Mouse (Mus musculus) gastrocnemius, adult 2 months (tissue): Measurements from ENCODE around the gene Agfg2. TPM values are rescaled to one million over a fixed set of nuclear protein-coding genes. Genes with fewer than 3 reads are reported as not detected.
A peak's percentile ranks its signal among the peaks of the same experiment; 100 is the strongest.

Experiments
- DNase-seq: peaks from one replicate; pipeline ENCODE4 v3.0.0; 2022
- H3K27ac ChIP-seq: fragments of 200-600 bp; 2 replicates; pipeline ENCODE4 v1.8.1; 2022; ENCODE audit warnings: mild to moderate bottlenecking
- H3K4me3 ChIP-seq: fragments of 200-600 bp; 2 replicates; pipeline ENCODE4 v1.8.1; 2022; ENCODE audit warnings: mild to moderate bottlenecking, moderate library complexity
- CTCF ChIP-seq: fragments of 200-600 bp; IDR thresholded peaks from 2 replicates; pipeline ENCODE4 v1.8.1; 2022; ENCODE audit warnings: antibody characterized with exemption, mild to moderate bottlenecking, moderate library complexity
- intact Hi-C: fragments of 180-260 bp; cut with DNase I; formaldehyde crosslinking; loops from one replicate; pipeline ENCODE4 v1.15.1; 2025
- total RNA-seq, 2 experiments: library from RNA; stranded (reverse); gene quantifications; 2 replicates each; pipeline ENCODE4 v1.2.3; 2021

Gene Agfg2
- total RNA-seq, 2 experiments from 2014 or later = 3.3 to 10.3 TPM

DNA sequence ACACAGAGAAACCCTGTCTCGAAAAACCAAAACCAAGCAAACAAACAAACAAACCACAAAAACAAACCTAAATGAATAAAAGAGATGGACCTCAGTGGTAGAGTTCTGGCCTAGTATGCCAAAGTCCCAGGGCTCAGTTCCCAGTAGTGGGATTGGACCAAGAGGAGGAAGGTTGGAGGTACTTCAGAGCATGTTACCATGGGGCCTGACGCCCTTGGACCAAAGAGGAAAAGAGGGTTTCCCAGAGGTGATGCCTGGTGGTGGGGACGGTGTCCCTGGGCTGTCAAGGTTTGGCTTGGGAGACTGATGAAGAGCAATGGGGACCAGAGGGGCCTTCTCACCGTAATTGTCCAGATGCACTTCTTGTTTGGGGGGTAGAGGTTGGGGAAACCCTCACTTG, 74.5 kb downstream of the Agfg2 start:
- peak overlapping the region; percentile 72 for H3K4me3 ChIP-seq
- peak overlapping the region; percentile 88 for H3K27ac ChIP-seq
- TF ChIP-seq CTCF = no peak
- intact Hi-C loops = no loop called here
- no peak for DNase-seq

DNA sequence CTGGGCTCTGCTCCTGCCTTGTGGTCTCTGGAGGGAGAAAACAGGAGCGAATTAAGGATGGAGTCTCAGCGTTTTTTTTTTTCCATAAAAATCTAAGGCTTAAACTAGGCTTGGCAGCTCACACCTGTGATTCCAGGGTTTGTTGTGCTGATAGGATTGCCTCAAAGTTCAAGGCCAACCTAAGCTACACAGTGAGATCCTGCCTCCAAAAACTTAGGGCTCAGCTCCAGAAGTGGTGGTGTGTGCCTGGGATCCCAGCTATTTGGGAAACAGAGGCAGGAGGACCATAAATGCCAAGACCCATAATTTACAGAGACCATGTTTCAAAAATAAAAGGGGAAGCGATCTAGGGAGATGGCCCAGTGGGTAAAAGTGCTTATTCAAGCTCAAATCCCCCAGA, 75.2 kb downstream of the Agfg2 start:
- intact Hi-C loops = no loop called here
- H3K27ac ChIP-seq = peak overlapping the region; percentile 88
- no peak for TF ChIP-seq CTCF
- DNase-seq = no peak
- peak overlapping the region; percentile 72 for H3K4me3 ChIP-seq

DNA sequence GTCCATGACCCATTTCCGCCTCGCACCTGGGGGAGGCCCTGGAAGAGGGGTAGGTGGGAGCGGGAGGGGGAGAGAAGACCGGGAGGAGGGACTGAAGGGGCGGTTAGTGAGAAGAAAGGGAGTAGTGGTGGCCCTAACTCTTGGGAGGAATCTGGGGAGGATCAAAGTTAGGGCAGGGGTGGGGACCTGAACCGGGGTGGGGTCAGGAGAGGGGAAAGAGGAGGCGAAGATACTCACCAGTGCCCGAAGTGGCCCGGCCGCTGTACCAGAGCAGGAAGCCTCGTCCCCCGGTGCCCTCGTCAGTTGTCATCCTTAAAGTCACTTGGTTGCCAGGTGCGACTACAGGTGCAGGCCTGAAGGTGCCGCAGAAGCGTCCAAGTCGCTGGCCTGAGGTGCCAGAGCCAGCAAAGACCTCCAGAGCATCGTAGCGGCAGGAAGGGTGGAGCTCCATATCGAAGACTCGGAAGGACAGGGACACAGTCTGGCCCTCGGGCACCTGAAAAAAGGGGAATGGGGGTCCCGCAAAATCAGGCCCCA, 75.8 kb downstream of the Agfg2 start:
- TF ChIP-seq CTCF = no peak
- peak overlapping the region; percentile 88 for H3K27ac ChIP-seq
- peak overlapping the region; percentile 72 for H3K4me3 ChIP-seq
- intact Hi-C loops = no loop called here
- DNase-seq = no peak

DNA sequence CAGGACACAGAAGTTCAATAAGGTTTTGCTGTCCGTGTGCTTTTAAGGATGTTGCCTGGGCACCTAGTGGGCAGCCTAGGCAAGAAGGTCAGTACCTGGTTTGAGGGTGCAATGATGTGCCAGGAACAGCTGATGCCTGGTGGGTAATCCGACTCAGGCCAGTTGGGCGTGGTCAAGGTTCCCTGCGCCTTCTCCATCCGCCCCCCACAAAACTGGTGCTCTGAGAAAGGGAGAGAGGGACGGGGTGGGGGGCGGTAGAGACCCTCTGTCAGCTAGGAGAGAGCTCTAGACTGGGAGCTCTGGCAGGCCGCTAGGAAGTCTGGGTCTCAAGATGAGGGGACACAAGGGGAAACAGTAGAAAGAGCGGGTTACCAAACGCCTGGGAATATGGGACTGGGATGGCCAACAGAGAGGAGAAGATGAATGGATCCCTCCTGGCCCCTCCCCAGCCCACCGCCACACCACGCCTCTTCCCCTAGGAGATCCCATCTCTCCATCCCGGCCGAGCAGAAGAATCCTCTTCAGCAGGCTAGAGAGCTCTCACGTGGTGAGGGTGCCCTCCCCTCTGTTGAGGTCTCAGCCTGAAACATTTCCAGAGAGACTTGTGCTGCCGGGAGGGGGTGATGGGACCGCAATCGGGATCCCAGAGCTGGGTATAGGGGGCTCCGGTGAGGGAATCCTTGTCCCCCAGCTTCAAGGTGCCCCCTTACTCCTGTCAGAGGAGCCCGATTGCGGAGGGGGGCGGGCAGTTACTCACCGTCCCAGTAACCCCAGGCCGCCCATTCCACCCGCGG, 76.5 kb downstream of the Agfg2 start:
- H3K27ac ChIP-seq = peak overlapping the region; percentile 88
- no peak for TF ChIP-seq CTCF
- DNase-seq = no peak
- intact Hi-C loops = no loop called here
- H3K4me3 ChIP-seq = peak overlapping the region; percentile 72

DNA sequence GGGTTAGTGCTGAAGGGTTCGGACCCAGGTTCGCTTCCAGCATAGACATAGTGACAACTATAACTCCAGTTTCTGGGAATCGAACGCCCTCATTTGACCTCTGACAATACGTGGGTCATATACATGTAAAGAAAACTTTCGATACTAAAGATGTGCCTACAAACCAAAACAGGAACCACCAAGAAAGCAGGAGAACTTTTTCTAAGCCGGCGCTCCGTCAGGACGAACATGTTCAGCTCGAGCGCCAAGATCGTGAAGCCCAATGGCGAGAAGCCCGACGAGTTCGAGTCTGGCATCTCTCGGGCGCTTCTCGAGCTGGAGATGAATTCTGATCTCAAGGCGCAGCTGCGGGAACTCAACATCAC, 83.2 kb downstream of the Agfg2 start:
- Histone ChIP-seq H3K4me3 (peak overlapping the region; percentile 82), H3K27ac (peak overlapping the region; percentile 99)
- no peak for TF ChIP-seq CTCF
- intact Hi-C loops = loop anchor here (1.0 to 5.0 kb wide), 3 partner anchors 27 to 99 kb away; partner anchors contain the start of genes Epo, Gnb2 and Pop7
- DNase-seq = peak; percentile 69

DNA sequence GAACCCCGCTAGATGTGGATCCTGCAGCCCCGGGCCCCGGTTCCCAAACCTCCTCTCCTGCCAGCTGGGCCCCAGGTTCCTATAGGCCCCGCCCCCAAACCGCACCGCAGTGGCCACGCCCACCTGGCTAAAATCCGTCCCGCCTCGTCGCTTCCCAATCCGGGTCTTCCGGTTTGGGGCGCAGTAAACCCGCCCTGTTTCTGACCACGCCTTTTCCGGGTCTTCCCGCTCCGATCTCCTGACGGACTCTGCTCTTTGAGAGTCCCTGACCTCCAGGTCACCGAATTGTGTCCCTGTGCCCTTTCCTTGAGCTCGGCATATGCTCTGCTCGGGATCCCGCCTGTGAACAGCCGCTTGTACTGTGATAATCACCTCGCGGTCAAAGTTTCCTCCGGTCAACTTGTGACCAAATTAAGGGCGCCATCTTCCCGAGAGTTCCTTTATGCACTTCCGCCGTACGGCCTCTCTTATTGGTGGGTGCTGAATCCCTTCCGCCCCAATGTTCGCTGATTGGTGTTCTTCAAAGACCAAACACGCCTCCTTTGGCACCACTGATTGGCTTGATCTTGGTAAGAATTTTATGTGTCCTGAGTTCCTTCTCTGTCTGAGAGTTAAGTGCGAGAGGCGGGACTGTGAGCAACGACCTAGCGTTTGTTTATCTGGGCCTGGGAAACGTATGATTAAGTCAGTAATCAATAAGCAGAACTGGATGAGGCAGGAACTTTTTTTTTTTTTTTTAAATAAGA, 83.7 kb downstream of the Agfg2 start, which contains the start of gene Mospd3:
Gene Mospd3 (minus strand): TSS at position 440 of the 746 bp plus-strand sequence.
- intact Hi-C loops = loop anchor here (1.0 to 5.0 kb wide), 3 partner anchors 28 to 98 kb away; partner anchors contain the start of genes Epo, Gnb2 and Pop7
- Histone ChIP-seq H3K27ac (peak within 1 kb of the TSS; percentile 99), H3K4me3 (peak within 1 kb of the TSS; percentile 82)
- DNase-seq = peak; percentile 97
- no peak for TF ChIP-seq CTCF

Other genes starting within 250 kb of the Agfg2 start
- under 1 TPM in 1 of 2 experiments, not detected in 1; 0.03 TPM for gene Zan, start 207.7 kb downstream of the Agfg2 start, total RNA-seq
- gene Pop7, start 182.2 kb downstream of the Agfg2 start, total RNA-seq = 10 to 100 TPM; 11.3 to 11.4 TPM
- 10 to 100 TPM; 20.9 to 24.7 TPM for gene Gigyf1, start 166.2 kb downstream of the Agfg2 start, total RNA-seq
- not detected for gene Epo, start 151.5 kb downstream of the Agfg2 start, total RNA-seq
- gene Gnb2, start 151.2 kb downstream of the Agfg2 start, total RNA-seq = 100 to 1,000 TPM; 118 to 148 TPM
- not detected for gene Actl6b, start 131.2 kb downstream of the Agfg2 start, total RNA-seq
- not detected for gene Tfr2, start 114.9 kb downstream of the Agfg2 start, total RNA-seq
- 10 to 100 TPM in 1 of 2 experiments, 1 to 10 TPM in 1; 9.8 to 12.2 TPM for gene Mospd3, start 83.7 kb downstream of the Agfg2 start, total RNA-seq
- gene Pcolce, start 70.9 kb downstream of the Agfg2 start, total RNA-seq = 10 to 100 TPM; 30.9 to 76.1 TPM
- under 1 TPM; 0.15 to 0.28 TPM for gene Fbxo24, start 55.7 kb downstream of the Agfg2 start, total RNA-seq
- 10 to 100 TPM; 15.6 to 17.1 TPM for gene Lrch4, start 55.6 kb downstream of the Agfg2 start, total RNA-seq
- 1 to 10 TPM; 2.9 to 3.3 TPM for gene Gm20605, start 55.6 kb downstream of the Agfg2 start, total RNA-seq
- 1 to 10 TPM; 1.6 to 4.2 TPM for gene Sap25, start 43.4 kb downstream of the Agfg2 start, total RNA-seq
- under 1 TPM; 0.26 to 0.78 TPM for gene Irs3, start 39.0 kb downstream of the Agfg2 start, total RNA-seq
- under 1 TPM; 0.05 to 0.45 TPM for gene Nyap1, start 56.9 kb upstream of the Agfg2 start, total RNA-seq
- gene Tsc22d4, start 61.0 kb upstream of the Agfg2 start, total RNA-seq = 10 to 100 TPM; 43.5 to 58.6 TPM
- 1 to 10 TPM; 5.4 to 6.9 TPM for gene Ppp1r35, start 94.1 kb upstream of the Agfg2 start, total RNA-seq
- 10 to 100 TPM; 22.4 to 26.2 TPM for gene Mepce, start 102.9 kb upstream of the Agfg2 start, total RNA-seq
- under 1 TPM; 0.20 to 0.39 TPM for gene Zcwpw1, start 103.1 kb upstream of the Agfg2 start, total RNA-seq
- gene Pilra, start 151.6 kb upstream of the Agfg2 start, total RNA-seq = under 1 TPM in 1 of 2 experiments, not detected in 1; 0.20 TPM
- gene Pilrb1, start 173.4 kb upstream of the Agfg2 start, total RNA-seq = under 1 TPM in 1 of 2 experiments, not detected in 1; 0.42 TPM
- gene Pilrb2, start 187.1 kb upstream of the Agfg2 start, total RNA-seq = under 1 TPM in 1 of 2 experiments, not detected in 1; 0.33 TPM
- not detected for gene Cyp3a13, start 236.9 kb upstream of the Agfg2 start, total RNA-seq